Mouse (Mus musculus): ENCODE measurements around the gene Tnfsf4.

Gene Tnfsf4

DNA sequence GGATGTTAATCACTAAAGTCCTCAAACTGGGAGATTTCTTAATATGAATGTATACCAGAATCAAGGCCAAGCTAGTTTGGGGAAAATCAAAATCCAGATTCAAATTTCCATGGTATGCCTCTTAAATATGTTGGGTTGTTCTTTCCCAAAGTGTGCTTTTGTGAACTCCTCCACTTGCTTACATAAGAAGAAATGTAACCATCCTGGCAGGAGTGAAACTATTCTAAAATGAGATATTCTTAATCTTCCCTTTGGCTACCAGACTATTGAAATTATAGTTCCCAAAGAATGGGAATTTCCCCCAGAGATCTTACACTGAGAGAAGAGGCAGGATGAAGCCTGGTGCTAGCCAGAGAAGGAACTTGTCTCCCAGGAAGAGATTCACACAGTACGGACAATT, 57.0 kb downstream of the Tnfsf4 start:
- no peak for DNase-seq (ENCODE audit: low spot score in 2 of 2)

- DNase-seq (ENCODE audit: low spot score in 2 of 2): peak in 1 of 2 experiments; percentile 6
These were observed 68.3 kb downstream of the Tnfsf4 start for GRCm38 (mm10) chr1:161463388-161464085.

Measured in spleen, postnatal 36 days (tissue).